Mouse (Mus musculus): ENCODE measurements around the gene Pigt.

DNA sequence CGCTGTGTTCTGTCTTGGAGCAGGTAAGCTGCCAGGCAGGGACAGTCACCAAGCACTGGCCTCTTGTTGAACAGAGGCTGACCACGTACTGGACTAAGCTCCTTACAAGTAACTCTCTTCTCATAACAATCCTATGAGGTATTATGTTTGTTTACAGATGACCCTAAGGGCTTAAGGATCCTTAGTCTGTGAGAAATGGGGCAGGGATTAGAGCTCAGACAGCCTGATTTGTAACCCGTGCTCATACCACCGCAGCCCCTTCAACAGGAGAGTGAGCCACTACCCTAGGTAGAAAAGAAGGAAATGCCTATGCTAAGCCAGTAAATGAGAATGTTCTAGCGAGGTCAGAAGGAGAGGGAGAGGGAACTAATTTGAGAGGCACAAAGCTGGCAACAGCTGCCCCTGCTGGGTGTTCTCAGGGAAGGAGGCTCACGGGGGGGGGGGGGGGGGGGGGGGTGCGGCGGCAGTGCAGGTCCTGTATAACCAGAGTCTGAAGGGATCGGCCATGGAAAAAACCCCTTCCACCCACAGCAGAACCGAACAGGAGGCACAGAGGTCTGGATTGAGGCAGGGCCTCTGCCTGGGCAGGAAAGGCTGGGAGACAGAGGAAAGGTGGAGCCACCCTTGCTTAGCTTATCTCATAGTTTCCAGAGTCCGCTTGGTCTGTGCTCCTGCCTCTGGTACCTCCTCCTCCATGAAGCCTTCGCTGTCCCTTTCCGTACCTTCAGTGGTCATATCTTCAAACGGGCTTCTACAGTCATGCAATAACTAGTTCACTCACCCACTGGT lies 15.0 kb downstream of the Pigt start:
- TF ChIP-seq POLR2A (IDR thresholded peaks at IDR 0.05; ENCODE audit: insufficient read depth, low read depth, low read length) (no peak), CTCF (IDR thresholded peaks at IDR 0.05; ENCODE audit: insufficient read depth, low read depth, low read length) (no peak)
